Mouse (Mus musculus) erythroid progenitor cell, adult 5-6 weeks (primary cell): ENCODE measurements around the gene Dcun1d3. TPM values are rescaled to one million over a fixed set of nuclear protein-coding genes. Genes with fewer than 3 reads are reported as not detected.

Experiments used
- ATAC-seq: replicated peaks from 2 replicates; pipeline ENCODE4 v1.8.0; 2016; ENCODE audit warnings: moderate number of reproducible peaks, mild to moderate bottlenecking, moderate TSS enrichment, inconsistent platforms; ENCODE audit not compliant: poor library complexity, low FRiP score, severe bottlenecking
- total RNA-seq, 2 experiments: library from RNA; stranded (forward) in 1 of 2; stranded (reverse) in 1 of 2; fragments of 150-400 nt in 1 of 2; fragments of 186-747, 209-891 nt in 1 of 2; gene quantifications; 2 replicates each; pipeline versions ENCODE4 v1.2.3 to v1.2.4; 2015 to 2017; ENCODE audit warnings: low replicate concordance in 2 of 2

Gene Dcun1d3
- total RNA-seq, 2 experiments from 2014 or later: 0.84 to 1.4 TPM

DNA sequence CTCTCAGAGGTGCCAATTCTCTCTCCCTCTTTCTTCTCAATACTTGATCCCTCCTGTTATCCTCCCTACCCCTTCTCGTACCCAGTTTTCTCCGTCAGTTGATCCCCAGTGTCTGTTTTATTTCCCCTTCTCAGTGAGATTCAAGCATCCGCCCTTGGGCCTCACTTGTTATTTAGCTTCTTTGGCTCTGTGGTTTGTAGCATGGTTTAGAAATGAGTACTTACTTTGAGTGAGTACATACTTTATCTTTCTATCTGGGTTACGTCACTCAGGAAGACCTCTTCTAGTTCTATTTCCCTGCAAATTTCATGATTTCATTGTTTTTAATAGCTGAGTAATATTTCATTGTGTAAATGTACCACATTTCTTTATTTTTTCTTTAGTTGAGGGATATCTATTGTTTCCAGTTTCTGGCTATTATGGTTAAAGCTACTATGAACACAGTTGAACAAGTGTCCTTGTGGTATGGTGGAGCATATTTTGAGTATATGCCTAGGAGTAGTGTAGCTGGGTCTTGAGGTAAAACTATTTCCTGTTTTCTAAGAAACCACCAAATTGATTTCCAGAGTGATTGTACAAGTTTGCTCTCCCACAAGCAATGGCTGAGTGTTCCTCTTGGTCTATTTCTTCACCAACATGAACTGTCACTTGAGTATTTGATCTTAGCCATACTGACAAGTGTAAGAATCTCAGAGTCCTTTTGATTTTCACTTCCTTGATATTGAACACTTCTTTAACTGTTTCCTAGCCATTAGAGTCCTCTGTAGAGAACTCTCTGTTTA is 59.9 kb downstream of the Dcun1d3 start:
- no peak for ATAC-seq

DNA sequence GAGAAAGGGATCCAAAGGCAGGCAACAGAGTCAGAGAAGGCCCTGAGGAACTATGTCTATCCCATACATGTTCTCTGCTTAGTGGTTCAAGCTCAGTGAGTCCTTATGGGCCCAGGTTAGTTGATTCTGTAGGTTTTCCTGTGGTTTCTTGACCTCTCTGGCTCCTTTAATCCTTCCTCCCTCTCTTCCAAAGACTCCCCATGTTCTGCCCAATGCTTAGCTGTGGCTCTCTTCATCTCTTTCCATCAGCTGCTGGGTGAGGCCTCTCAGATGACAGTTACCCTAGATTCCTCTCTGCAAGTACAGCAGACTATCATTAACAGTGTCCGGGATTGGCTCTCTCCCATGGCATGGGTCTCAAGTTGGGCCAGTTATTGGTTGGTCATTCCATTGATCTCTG is 60.7 kb downstream of the Dcun1d3 start:
- no peak for ATAC-seq

GRCm38 (mm10) chr7:119808723-119809122 is 87.4 kb downstream of the Dcun1d3 start:
- ATAC-seq: no peak

- ATAC-seq: no peak
Measured at GRCm38 (mm10) chr7:119807396-119807795, 88.7 kb downstream of the Dcun1d3 start.

Other genes starting within 250 kb of the Dcun1d3 start
- gene Acsm4, start 206.3 kb downstream of the Dcun1d3 start, total RNA-seq (2015; ENCODE audit: low replicate concordance): not detected in 2 replicates
- not detected in 2 replicates for gene Acsm4, start 206.3 kb downstream of the Dcun1d3 start, total RNA-seq (2017; ENCODE audit: low replicate concordance)
- gene Thumpd1, start 175.5 kb downstream of the Dcun1d3 start, total RNA-seq (2015; ENCODE audit: low replicate concordance): 7.6 and 12.6 TPM in 2 replicates
- 8.9 and 13.3 TPM in 2 replicates for gene Thumpd1, start 175.5 kb downstream of the Dcun1d3 start, total RNA-seq (2017; ENCODE audit: low replicate concordance)
- gene Acsm3, start 135.4 kb downstream of the Dcun1d3 start, total RNA-seq (2015; ENCODE audit: low replicate concordance): not detected in 2 replicates
- not detected in 2 replicates for gene Acsm3, start 135.4 kb downstream of the Dcun1d3 start, total RNA-seq (2017; ENCODE audit: low replicate concordance)
- 21.3 and 31.0 TPM in 2 replicates for gene Rexo5, start 102.3 kb downstream of the Dcun1d3 start, total RNA-seq (2015; ENCODE audit: low replicate concordance)
- gene Rexo5, start 102.3 kb downstream of the Dcun1d3 start, total RNA-seq (2017; ENCODE audit: low replicate concordance): 77.3 and 78.6 TPM in 2 replicates
- 15.5 and 21.6 TPM in 2 replicates for gene Eri2, start 102.2 kb downstream of the Dcun1d3 start, total RNA-seq (2015; ENCODE audit: low replicate concordance)
- 9.4 and 24.1 TPM in 2 replicates for gene Eri2, start 102.2 kb downstream of the Dcun1d3 start, total RNA-seq (2017; ENCODE audit: low replicate concordance)
- gene Lyrm1, start 437 bp downstream of the Dcun1d3 start, total RNA-seq (2015; ENCODE audit: low replicate concordance): 5.0 TPM in 1 of 2 replicates, not detected in the other
- gene Lyrm1, start 437 bp downstream of the Dcun1d3 start, total RNA-seq (2017; ENCODE audit: low replicate concordance): 3.2 TPM in 1 of 2 replicates, not detected in the other
- gene Dnah3, start 199.0 kb upstream of the Dcun1d3 start, total RNA-seq (2015; ENCODE audit: low replicate concordance): not detected in 2 replicates
- gene Dnah3, start 199.0 kb upstream of the Dcun1d3 start, total RNA-seq (2017; ENCODE audit: low replicate concordance): not detected in 2 replicates
- gene Tmem159, start 206.1 kb upstream of the Dcun1d3 start, total RNA-seq (2015; ENCODE audit: low replicate concordance): 0.84 and 2.5 TPM in 2 replicates
- not detected in 2 replicates for gene Tmem159, start 206.1 kb upstream of the Dcun1d3 start, total RNA-seq (2017; ENCODE audit: low replicate concordance)
- gene Zp2, start 249.0 kb upstream of the Dcun1d3 start, total RNA-seq (2015; ENCODE audit: low replicate concordance): not detected in 2 replicates
- not detected in 2 replicates for gene Zp2, start 249.0 kb upstream of the Dcun1d3 start, total RNA-seq (2017; ENCODE audit: low replicate concordance)